Mouse (Mus musculus): ENCODE results near the gene Lbhd2.

The Lbhd2 gene

DNA sequence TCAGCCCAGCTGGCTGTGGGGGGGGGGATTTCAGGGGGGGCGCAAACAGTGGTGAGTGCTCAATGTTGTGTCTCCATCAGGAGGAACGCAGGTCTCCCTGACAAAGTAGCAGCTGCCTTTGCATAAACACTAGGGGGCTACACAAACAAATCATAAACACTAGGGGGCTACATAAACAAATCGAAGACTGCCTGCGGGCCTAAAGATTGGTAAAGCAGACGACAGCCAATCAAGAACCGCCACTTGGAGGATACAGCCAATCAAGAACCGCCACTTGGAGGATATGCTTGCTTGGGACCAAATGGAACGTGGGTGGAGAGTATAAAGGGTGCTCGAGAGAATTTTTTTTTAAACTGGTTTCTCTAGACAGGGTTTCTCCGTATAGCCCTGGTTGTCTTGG lies 1.7 kb upstream of the Lbhd2 start:
- no peak for DNase-seq (ENCODE audit: extremely low spot score, low read depth, low spot score)

DNA sequence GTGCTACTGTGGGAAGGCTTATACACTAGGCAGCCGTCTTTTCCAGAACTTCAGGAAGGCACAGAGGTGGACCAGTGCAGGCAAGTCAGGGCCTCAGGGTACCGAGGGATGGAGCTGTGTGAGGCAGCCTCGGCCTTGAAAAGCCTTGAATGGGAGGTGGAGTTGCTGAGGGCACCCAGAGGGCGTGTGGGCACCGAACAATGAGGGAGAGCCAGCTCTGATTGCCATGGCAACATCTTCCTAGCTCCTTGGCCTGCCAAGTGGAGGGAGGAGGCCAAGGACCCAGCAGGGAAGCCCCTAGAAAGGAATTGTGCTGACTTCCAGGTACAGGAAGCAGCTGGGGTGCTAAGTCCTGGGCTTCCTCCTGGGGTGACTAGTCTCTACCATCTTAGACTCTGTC lies 3.0 kb downstream of the Lbhd2 start:
- no peak for DNase-seq (ENCODE audit: extremely low spot score, low read depth, low spot score)

DNA sequence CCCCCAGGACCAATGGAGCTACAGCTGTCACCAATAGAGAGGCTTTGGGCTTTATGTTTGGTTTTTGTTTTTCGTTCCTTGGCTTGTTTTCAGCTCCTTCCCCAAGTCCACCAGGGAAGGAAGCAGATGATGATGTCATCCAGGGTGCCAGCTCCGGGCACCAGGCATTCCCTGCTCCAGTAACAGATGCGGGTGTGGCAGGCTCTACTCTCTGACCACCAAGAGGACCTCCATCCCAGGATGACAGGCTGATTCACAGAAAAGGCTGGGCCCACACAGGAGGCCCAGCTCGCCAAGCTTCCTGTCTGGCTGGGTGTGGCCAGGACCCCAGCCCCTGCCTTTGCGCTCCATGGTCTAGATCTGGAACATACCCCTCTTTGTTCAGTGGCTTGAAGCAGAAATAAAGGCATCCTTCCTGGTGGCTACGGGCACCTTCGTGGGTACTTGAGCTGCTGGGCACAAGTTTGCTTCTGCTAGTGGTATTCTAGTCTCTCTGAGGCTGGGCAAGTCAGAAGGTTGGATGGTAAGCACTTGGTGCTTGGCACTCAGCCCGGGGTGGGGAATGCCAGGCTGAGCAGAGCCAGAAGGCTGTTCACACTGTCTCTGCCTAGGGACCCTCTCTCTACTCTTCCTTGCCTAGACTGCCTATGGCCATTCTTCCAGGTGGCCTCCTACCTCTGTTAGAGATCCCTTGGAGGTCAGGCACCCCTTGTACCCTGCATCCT lies 5.2 kb downstream of the Lbhd2 start:
- no peak for DNase-seq (ENCODE audit: extremely low spot score, low read depth, low spot score)

DNA sequence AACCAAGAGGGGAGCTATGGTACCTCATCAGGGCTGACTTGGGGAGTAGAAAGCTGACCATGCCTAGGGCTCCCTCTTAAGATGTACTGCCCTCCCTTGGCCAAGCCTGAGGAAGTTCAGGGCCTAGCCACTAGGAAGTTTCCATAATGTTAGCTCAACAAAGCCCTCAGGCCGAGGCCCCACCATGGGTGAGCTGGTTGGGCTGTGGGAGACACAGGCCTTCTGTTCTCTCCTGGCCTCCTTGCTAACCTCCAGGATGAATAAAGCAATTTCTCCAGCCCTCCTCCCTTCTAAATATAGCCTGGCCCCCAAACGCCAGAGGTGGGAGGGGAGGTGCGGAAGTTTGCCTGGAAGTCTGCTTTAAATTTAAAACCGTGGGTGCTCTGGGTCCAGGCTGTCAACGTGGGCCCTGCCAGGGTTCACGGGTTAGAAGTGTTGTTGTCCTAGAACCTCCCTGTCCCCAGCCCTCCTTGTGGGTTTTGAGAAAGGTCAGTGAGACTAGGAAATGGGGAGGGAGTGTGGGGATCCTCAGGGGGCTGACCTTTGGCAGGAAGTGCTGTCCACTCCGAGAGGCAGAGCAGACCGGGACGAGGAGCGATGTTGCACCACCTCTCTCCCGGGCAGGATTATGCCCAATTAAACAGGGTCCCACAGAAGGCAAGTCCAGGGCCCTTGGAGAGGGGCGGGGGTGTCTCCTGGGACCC lies 6.1 kb downstream of the Lbhd2 start:
- DNase-seq (ENCODE audit: extremely low spot score, low read depth, low spot score): no peak

DNA sequence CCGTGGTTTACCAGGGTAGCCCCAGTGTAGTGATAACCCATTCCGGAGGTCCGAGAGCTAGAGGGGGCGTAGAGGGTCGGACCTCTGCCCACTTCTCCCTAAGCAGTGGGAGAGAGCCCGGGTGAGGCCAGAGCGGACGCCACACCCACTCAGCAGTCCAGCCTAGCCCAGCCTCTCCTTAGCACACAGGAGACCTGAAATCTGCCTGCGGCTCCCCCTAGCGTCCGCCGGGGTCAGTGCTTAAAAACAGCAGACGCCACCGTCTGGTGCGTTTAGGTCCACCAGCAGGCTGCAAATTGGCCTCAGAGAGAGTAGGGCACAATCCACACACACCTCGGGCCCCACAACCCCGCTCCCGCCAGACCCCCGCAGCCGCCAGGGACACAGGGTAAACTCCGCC lies 6.7 kb downstream of the Lbhd2 start:
- DNase-seq (ENCODE audit: extremely low spot score, low read depth, low spot score): peak; percentile 82

DNA sequence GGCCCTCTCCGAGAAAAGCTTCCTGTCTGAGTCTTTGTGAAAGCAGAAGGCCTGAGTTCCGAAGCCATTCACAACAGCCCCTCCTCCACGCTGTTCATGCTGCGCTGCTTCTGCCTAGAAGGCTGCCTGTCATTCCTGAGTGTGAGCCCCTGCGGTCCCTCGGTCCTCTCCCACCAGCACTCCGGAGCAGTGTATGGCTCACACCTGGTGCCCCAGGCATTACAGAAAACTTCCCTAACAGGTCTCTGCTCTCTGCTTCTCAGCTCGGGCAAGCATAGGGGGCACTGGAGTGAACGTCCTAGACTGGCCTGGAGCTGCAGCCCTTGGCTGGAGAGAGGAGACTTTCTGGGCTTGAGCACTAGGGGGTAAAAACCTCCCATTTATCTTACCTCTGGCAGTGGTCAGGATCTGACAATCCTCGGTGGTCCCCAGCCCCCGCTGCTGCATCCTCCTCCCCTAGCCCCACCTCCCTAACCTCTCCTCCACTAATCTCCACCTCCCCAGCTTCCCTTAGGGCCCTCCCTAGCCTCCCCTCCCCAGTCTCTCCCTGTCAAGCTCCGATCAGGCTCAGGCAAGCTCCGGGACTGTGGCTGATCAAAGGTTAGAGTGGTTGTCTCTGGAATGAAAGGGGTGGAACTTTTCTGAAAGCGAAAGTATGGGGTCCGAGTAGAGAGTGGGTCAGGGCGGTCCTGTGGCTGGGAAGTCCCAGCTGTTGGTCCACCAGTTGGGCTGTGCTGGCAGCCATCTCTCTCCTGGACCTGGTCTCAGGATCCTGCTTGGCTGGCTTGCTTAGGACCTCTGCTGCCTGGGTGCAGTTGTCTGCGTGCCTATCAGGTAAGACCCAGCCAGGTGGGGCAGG lies 10.5 kb downstream of the Lbhd2 start, which contains the start of gene Exoc3l4:
Gene Exoc3l4, plus strand, starts transcription at position 97 of the 859 bp plus-strand sequence.
- no peak for DNase-seq (ENCODE audit: extremely low spot score, low read depth, low spot score)

DNA sequence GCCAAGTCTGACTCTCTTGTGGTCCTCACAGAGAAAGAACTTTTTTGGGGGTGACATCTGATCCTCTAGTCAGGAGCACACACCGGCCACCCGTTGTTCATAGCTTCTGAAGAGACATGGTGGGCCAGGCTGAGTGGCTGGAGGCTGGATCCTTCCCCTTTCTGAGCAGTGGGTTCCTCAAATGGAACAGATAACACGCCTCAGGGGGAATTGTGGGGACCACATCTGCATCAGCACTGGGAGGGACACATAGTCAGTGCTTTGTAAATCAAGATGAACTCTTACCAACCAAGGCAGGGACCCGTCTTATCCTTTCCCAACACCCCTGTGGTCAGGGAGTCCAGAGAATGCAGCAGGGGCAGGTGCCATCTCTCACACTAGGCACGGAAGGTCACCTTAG lies 13.3 kb downstream of the Lbhd2 start:
- no peak for DNase-seq (ENCODE audit: extremely low spot score, low read depth, low spot score)

DNA sequence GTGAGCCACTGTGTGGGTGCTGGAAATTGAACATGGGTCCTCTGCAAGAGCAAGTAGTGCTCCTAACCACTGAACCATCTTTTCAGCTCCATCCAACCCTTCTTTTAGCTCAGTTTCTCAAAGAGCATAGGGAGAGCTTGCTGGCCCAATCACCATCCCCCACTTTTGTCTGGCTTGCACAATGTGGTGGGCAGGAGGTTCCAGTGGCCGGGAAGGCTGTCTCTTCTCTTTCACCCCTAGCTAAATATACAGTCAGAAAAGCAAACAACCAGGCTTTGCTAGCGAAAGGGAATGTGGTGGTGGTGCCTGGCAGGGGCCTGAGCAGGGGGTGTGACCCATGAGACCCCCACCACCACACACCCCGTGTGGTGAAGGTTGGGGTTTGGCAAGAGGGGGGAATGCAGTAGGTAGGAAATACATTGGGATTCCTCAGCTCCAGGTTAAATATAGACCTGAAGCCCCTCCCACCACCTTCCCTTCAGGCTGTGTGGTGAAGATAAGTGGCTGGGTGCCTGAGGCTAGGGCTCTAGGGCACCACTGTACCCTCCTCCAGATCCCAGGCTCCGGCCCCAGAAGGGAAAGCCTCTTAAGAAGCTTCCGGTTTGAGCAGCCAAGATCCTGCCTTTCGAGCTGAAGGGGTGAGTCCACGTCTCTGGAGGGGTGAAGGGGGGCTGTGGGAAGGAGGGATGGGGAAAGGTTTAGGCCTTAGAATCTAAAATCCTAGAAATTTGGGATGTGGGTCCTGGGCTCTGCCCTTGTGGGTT lies 14.5 kb downstream of the Lbhd2 start:
- DNase-seq (ENCODE audit: extremely low spot score, low read depth, low spot score): no peak

DNA sequence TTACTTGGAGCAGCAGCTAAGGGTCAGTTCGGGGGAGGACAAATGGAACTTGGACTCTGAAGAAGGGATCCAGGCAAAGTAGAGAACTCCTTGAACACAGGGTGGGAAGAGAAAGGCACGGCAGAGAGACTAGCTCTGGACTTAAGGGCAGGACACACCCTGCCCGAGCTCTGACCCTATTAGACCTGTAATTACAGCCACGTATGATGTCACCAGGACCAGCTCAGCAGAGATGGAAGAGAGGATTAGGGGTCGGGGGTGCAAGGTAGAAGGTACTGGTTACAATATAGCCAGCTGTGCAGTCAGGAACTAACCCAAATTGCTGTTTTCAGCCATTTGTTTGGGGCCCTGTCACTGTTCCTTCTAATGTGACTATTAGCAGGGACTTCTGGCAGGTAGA lies 16.2 kb downstream of the Lbhd2 start:
- no peak for DNase-seq (ENCODE audit: extremely low spot score, low read depth, low spot score)

DNA sequence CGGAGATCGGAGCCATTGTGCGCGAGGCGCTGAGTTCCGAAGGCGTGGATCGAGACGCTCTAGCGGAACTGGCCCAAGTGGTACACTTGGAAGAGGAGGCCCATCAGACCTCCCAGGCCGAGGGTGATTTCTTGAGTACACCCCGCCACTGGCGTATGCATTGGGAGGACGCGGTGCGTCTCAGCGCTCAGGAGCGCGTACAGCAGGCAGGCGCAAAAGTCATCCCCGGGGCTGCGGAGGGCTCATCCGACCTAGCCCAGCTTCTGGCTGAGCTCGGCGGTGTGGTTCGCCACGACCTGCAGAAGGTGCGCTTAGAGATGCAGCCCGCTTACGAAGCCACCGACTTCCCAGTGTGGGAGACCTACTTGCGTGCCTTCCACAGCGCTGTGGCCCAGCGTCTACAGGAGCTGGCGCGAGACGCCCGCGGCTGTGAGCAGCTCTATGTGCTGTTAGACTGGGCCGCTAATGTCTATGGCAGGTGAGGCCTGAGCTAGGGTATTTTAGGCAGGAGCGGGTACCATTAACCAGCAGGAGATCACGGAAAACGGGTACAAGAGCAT lies 17.0 kb downstream of the Lbhd2 start:
- no peak for DNase-seq (ENCODE audit: extremely low spot score, low read depth, low spot score)

DNA sequence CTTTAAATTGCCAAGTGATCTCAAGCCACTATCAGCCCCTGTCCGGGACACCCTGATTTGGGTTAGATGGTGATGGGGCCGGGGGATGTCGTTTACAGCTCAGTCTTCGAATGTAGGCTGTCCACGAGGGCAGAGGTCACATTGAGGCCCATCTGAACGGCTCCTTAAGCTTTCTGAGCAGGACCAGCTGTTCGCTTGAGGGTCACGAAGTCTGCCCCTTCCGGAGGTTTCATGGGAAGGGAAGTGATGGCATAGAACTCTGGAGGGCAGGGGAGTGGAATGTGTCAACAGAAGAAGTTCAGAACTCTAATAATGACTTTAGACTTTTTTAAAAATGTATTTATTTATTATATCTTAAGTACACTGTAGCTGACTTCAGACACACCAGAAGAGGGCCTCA lies 17.9 kb downstream of the Lbhd2 start:
- no peak for DNase-seq (ENCODE audit: extremely low spot score, low read depth, low spot score)

DNA sequence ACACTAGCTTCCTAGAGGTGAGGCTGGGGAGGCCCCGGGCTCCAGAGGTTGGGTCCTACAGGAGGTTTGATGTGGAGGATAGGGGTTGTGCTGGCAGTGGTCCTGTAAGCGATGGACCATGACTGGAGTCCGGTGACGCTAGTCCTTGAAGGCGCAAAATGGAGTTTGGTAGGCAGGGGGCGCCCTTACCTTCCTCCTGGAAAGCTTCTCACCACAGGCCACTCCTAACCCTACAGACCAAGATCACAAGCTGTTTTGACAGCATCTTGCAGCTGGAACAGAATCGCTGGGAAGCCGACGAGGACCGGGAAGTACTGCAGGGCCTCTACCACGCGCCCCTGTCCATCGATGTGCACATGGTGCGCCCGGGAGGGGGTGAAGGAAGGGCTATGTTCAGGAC lies 18.6 kb downstream of the Lbhd2 start:
- peak; percentile 58 for DNase-seq (ENCODE audit: extremely low spot score, low read depth, low spot score)

DNA sequence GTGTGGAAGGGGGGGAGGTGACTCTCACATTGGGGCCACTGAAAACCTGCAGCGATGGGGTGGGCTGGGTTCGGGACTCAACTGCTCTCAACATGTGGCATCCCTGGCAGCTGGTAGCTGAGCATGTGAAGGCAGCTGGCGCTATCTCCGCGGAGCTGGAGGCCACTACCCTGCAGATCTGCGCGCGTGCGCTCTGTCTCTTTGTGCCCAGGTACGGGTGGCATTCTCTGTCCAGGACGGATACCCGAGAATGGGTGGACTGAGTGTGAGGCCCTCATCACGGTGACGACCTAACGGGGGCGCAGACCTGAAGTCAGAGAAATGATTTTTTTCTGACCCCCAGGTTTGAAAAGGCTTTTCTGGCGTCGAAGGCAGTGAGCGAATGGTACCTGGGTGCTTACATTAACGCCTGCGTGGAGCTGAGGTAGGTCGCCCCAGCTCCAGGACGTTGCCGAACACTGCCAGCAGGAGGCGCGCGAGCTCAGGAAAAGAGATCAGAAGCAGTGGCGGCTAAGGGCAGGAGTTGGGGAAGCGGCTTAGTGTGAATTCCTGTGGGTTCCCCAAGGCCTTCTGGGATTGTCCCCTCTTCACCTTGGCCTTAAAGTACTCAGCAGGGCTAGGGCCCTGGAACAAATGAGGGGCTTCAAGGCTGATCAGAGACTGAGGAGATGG lies 19.3 kb downstream of the Lbhd2 start:
- DNase-seq (ENCODE audit: extremely low spot score, low read depth, low spot score): peak; percentile 61

DNA sequence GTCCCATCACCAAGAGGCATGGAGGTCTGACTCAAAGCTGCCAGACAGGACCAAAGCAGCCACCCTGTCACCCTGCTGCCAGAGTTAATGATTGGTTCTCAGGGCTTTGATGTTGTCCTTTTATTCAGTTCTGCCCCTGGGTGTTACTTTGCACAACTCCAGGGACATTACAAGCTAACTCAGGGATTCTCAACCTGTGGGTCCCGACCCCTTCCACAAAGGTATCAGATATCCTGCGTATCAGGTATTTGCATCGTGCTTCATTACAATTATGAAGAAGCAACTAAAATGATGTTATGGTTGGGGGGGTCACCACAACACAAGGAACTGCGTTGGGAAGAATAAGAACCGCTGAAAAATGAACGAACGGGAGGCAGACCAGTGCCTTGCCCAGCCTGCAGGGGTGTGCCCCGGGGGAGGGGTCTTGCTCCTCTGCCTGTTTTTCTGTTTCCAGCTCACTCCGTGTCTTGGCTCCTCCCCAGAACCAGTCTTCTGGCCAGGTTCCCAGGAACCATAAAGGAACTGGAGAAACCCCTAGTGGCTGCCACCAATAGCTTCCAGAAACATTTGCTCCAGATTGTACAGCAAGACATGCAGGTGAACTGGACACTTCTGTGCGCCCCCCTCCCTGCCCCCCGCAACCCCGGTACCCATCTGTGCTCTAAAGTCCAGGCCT lies 21.0 kb downstream of the Lbhd2 start:
- DNase-seq (ENCODE audit: extremely low spot score, low read depth, low spot score): no peak

DNA sequence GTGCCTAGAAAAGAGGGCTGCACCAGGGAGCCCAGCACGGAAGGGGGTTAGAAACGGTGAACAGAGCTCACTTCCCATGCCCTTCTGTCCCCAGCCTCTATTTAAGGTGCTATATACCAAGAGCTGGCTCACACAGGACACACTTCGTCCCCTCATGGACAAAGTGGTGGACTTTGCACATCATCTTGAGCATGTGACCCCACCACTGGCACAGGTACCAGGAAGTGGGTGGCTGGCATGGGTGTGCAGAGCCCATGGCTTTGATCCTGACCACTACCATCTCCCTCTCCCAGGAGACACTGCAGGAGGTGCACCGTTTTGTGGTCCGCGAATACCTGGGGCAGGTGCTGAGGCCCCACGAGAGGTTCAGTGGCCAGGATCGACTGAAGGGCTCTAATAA lies 21.8 kb downstream of the Lbhd2 start:
- DNase-seq (ENCODE audit: extremely low spot score, low read depth, low spot score): no peak

DNA sequence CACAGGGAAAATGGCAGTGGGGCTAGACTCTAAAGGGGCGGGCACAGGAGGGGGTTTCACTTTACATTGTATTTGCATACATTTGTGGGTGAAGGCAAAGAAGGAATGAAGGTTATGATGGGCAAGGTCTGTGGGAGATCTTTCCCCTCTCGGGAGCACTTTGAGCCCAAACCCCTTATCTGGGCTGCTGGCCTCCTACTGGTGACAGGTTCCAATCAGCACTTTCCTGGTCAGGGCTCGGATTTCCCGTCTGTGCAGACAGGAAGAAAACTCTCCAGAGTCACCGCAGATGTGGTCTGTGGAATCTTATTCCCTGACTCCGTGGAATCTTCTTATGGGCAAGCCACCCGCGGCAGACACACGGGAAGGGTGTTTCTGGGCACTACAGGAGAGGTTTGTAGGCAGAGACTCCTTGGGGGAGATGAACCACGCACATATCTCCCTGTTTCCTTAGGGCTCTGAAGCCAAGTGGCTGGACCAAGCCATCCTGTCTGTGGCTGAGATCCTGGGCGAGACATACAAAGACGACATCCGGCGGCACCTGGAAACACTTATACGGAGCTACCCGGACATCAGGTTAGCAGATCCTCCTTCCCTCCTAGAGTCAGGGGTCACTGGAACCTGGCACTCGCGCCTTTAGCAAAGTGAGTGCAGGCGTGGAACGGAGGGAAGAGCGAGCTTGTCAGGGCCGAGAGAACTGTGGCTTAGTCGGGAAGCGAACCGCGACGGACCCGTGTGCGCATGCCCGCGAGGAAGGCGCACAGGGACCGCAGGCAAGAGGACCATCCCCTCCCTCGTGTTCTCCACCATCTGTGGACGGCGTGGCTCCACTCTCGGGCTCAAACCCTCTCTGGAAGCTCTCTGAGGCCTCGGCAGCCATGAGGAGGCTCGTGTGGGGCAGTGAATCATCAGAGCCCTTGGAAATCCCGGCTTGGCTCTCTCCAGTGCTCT lies 22.6 kb downstream of the Lbhd2 start:
- DNase-seq (ENCODE audit: extremely low spot score, low read depth, low spot score): no peak

DNA sequence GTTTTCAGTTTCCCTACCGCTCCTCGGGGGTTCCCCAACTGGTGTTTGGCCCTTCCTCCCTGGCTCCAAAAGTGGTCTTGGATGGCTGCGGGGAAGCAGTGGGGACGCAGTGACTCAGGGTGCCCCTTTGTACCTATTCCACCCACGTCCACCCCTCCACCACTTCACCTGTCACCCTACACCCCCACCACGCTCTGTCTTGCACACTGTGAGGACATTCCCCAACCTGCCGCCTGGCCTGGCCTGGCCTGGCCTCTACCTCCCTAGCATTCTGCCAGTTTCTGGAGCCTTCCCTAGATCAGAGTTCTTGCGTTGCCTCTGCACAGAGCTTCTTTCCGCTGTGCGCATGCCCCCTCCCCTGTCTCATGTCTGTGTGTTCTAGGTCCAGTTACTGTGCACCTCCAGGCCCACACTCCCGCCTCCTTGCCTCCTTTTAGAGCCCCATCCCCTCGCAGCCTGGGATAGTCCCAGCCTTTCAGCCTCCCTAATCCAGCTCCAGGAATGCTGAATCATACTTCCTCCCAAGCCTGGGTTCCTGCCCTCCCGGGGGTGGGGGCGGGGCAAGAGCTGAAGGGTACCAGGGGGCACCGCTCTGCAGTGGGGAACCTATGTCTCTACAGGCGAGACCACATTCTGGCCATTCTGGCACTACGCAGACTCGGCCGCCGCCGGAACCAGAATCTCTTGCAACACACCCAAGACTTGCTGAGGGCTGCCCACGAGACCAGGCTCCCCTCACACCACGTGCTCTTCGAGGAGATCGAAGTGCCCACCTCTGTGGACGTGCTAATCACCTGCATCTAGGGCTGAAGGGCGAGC lies 23.6 kb downstream of the Lbhd2 start:
- DNase-seq (ENCODE audit: extremely low spot score, low read depth, low spot score): no peak

All from hindlimb bud, embryonic 11.5 days (tissue).